Mouse (Mus musculus) layer of hippocampus, adult 18-20 months (tissue): ENCODE results near the gene Rhobtb1. TPM values are rescaled to one million over a fixed set of nuclear protein-coding genes. Genes with fewer than 3 reads are reported as not detected.
A peak's percentile ranks its signal among the peaks of the same experiment; 100 is the strongest.

Source experiments
- DNase-seq, 2 experiments: peaks; one replicate each; pipeline ENCODE4 v3.0.0; 2022; ENCODE audit warnings: low spot score in 2 of 2
- total RNA-seq, 2 experiments: library from RNA; stranded (reverse); gene quantifications; 2 replicates each; pipeline ENCODE4 v1.2.3; 2021

The Rhobtb1 gene
- total RNA-seq, 2 experiments from 2014 or later = 3.5 to 5.1 TPM

- DNase-seq = peak; percentile 26 to 66
Measured at GRCm38 (mm10) chr10:69240530-69240929, 89.3 kb downstream of the Rhobtb1 start.

DNA sequence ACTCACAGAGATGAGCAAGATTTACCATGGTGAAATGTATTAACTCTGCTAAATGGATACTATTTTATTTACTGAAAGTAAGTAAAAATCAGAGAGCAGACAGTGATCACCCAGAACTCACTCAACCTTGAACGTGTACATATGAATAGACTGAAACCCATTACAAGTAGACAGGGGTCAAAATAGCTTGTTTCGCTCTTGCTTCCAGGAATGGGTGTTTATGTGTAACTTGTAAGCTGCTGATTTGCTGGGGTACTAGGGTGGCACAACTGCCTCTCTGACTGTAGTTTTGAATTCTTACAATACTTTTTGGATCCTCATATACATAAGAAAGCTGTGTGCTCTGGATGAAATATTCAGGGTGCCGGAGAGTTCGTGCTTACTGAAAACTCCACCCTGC lies 93.9 kb downstream of the Rhobtb1 start:
- no peak for DNase-seq

- DNase-seq = no peak
Measured at GRCm38 (mm10) chr10:69245906-69246668, 94.9 kb downstream of the Rhobtb1 start.

GRCm38 (mm10) chr10:69246762-69247161 lies 95.5 kb downstream of the Rhobtb1 start:
- no peak for DNase-seq

- DNase-seq = no peak
Measured at GRCm38 (mm10) chr10:69247311-69248033, 96.2 kb downstream of the Rhobtb1 start.

- DNase-seq = no peak
Measured at GRCm38 (mm10) chr10:69248261-69249160, 97.3 kb downstream of the Rhobtb1 start.

GRCm38 (mm10) chr10:69251254-69251653 lies 100.0 kb downstream of the Rhobtb1 start:
- DNase-seq = no peak

- DNase-seq = no peak
Measured at GRCm38 (mm10) chr10:69252112-69253074, 101.2 kb downstream of the Rhobtb1 start.

DNA sequence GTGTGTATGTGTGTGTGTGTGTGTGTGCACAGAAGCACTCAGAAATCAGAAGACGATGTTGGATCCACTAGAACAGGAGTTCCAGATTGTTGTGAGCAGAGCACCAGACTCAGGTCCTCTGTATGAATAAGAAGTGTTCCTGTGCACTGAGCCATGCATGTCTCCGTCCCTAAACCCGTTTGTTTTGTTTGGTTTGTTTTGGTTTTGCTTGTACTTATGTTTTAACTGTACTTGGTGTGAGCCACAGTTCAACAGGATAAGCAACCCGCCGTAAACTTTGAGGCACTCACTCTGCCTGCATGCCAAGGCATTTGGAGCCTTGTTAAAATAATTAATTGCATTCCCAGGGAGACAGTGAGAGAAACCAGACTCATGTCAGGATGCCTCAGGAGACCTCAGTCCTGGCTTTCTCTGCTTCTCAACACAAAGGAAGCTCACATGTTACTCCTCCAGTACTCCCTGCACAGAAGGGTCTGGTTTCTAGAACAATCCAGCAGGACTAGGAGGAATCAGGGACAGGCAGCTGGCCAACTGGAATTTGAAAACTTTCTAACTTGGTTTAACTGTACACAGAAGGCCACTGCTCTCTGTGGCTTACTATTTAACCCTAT lies 101.9 kb downstream of the Rhobtb1 start:
- no peak for DNase-seq

DNA sequence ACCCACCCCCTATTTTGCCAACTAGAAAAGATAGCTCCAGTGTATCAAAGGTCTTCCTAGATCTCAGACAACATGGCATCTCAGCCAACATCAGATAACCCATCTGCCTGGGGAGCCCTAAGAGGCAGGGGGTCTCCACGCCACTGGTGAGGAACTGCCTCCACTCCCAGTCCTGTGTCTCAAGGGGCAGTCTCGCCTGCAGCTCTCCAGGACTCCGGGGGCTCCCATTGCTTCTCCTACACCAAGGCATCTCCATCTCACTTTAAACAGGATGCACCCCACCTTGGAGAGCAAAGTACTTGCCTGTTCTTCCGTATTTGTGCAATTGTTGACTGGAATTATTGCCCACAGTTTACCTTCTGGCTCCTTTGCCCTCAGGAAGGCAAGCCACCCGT lies 102.4 kb downstream of the Rhobtb1 start:
- DNase-seq = no peak

GRCm38 (mm10) chr10:69254390-69254847 lies 103.2 kb downstream of the Rhobtb1 start:
- no peak for DNase-seq

DNA sequence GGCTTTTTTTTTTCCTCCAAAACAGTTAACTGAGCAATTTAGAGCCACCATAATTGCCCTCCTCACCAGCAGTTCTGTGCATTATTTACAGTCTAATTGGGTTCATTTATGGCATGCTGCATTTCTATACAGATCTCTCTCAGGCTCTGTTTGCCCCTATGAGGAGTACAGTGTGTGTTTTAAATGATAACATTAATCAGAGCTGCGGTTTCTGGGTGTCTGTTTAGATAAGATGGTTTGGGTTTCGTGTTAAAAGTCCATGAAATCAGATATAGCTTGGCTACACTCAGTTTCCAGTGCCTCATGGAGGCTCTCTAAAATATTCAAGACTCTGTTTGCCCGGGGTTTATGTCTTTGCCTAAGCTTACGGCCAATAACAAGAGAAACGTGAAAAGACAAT lies 104.4 kb downstream of the Rhobtb1 start:
- DNase-seq = no peak

DNA sequence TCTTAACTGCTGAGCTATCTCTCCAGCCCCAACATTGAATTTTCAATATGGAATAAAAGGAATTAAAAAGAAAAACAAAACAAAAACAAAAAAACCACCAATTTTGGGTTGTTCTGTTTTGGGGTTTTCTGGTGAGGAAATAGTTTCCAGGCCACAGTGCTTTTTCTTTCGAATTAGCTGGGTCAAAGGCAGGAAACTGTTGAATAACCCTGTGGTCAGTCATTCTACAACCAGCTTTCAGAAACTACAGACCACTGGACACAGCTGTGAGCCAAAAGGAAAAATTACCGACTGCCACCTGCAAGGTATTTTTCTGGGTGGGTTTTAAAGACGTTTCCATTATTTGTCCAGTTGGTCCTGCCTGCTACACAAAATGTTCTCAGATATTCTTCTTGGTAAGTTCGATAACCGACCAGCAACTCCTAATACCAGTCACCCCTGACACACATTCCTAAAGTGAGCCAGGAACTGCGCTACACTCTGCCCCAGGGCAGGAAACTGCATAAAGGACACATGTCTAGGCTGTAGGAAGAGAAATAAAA lies 106.4 kb downstream of the Rhobtb1 start:
- DNase-seq = no peak

DNA sequence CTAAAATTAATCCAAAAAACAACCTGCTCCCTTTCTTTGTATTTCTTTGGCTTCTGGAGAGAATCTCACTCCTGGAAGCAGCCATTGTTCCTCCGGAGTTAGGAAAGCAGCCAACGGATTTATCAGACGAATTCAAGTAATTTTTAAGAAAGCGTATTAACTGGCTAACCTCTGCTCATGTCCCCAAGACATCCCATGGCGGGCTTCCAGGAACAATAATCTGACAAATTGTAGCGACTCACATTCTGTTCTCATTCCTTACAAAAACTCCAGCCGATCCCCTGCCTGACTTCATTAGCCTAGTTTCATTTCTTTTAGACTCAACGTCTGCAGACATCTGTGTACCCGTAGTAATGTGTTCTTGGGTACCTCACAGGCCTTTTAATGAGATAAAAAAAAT lies 107.4 kb downstream of the Rhobtb1 start:
- no peak for DNase-seq

GRCm38 (mm10) chr10:69259161-69259560 lies 107.9 kb downstream of the Rhobtb1 start:
- DNase-seq = no peak

DNA sequence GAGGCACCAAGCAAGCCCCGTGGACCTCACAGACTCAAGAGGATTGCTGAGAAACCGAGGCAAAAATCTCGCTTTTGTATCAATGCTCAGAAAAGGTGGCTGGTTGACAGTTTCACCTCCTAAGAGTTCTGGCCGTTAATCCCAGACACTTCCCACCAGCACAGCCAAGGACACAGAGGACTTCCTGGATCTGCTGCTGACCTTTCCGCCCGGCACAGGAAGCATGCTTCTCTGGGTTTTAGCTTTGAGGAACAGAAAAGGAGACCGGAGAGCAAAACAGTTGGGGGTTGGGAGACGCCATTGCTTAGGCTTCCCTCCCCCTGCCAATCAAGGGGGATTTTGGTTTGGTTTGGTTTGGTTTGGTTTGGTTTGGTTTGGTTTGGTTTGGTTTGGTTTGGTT lies 108.7 kb downstream of the Rhobtb1 start:
- DNase-seq = no peak

GRCm38 (mm10) chr10:69262918-69263822 lies 111.9 kb downstream of the Rhobtb1 start:
- no peak for DNase-seq

DNA sequence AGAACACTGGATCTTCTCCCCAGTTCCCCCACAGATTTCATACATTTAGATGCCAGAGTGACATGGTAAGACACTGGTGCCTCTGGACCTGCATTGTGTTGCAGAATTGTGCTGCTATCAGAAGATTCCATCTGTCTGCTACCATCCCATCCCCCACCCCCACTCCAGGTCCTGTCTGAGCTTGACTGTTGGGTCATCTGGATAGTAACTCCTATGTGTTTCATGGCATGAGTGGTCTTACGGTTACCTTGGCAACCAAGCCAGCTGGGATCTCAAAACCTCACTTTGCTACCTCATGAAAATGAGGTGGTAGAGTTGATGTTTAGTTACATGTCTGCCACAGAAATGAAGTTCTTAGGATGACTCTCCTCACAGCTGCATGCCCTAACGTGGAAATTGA lies 112.7 kb downstream of the Rhobtb1 start:
- no peak for DNase-seq

DNA sequence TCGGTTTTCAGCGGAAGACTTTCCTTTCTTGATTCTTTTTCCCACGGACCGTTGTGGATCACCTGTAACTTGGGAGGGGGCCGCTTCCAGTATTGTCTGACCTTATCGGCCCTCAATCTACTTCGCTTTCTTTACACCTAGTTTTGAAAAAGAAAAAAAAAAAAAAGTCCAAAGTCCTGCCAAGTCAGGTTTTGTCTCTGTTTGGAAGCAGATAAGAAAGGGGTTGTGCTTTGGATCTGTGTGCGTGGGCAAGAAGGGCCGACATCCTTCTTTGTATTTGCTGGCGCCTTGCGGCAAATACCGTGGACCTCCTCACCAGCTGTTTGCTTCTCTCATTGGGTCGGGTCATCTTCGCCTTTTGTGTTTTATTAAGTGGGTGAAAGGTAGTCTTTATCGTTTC lies 114.2 kb downstream of the Rhobtb1 start:
- DNase-seq = no peak
